Mouse (Mus musculus): ENCODE results near the gene Pgm2. TPM values are rescaled to one million over a fixed set of nuclear protein-coding genes. Genes with fewer than 3 reads are reported as not detected.

Gene Pgm2
- polyA plus RNA-seq, 1 experiment from 2014 or later, result 39.9 TPM

GRCm38 (mm10) chr5:64114210-64114609 lies 21.5 kb downstream of the Pgm2 start:
- peaks cover 4% of the 10 kb centered on the region; the same call in 1 of the 2 replicates for H3K9me3 ChIP-seq (ENCODE audit: low read depth, low read length)
- no peak for TF ChIP-seq CTCF (IDR thresholded peaks at IDR 0.05; ENCODE audit: low read depth)
- ATAC-seq (ENCODE audit: insufficient read depth) (no peak), DNase-seq (no peak)
- no peak overlapping the region for H3K4me2 ChIP-seq
- H3K27ac ChIP-seq (ENCODE audit: low read depth), result no peak overlapping the region
- no peak overlapping the region for H3K9ac ChIP-seq
- no peak overlapping the region for H3K4me3 ChIP-seq (ENCODE audit: low read depth, low read length)
- no peaks in the 10 kb centered on the region for H3K27me3 ChIP-seq (ENCODE audit: insufficient read depth, low read length)
- no peaks in the 10 kb centered on the region for H3K4me1 ChIP-seq (ENCODE audit: insufficient read depth)
- 91% methylated on average over 6 of the region's 6 CpGs for WGBS
- H3K36me3 ChIP-seq (ENCODE audit: insufficient read depth), result peaks cover 63% of the 10 kb centered on the region

- WGBS, result 77% methylated on average over 1 of the region's 1 CpGs
These were observed 24.4 kb downstream of the Pgm2 start for GRCm38 (mm10) chr5:64117191-64117590.

GRCm38 (mm10) chr5:64125783-64126182 lies 33.0 kb downstream of the Pgm2 start:
- DNase-seq, result no peak

More at GRCm38 (mm10) chr5:64117191-64117590, 24.4 kb downstream of the Pgm2 start:
- H3K9ac ChIP-seq, result no peak overlapping the region
- H3K27me3 ChIP-seq (ENCODE audit: insufficient read depth, low read length), result no peaks in the 10 kb centered on the region
- TF ChIP-seq CTCF (IDR thresholded peaks at IDR 0.05; ENCODE audit: low read depth), result no peak
- peaks cover 48% of the 10 kb centered on the region for H3K36me3 ChIP-seq (ENCODE audit: insufficient read depth)
- H3K27ac ChIP-seq (ENCODE audit: low read depth), result no peak overlapping the region
- no peak overlapping the region for H3K4me2 ChIP-seq
- no peak overlapping the region for H3K4me3 ChIP-seq (ENCODE audit: low read depth, low read length)
- H3K4me1 ChIP-seq (ENCODE audit: insufficient read depth), result no peaks in the 10 kb centered on the region
- H3K9me3 ChIP-seq (ENCODE audit: low read depth, low read length), result peaks cover 4% of the 10 kb centered on the region; the same call in 1 of the 2 replicates
- DNase-seq, result no peak
- no peak for ATAC-seq (ENCODE audit: insufficient read depth)

GRCm38 (mm10) chr5:64131550-64131949 lies 38.8 kb downstream of the Pgm2 start:
- H3K27ac ChIP-seq (ENCODE audit: low read depth), result no peak overlapping the region
- 70% methylated on average over 5 of the region's 5 CpGs for WGBS
- H3K9ac ChIP-seq, result no peak overlapping the region
- no peak for DNase-seq
- H3K4me2 ChIP-seq, result no peak overlapping the region
- TF ChIP-seq CTCF (IDR thresholded peaks at IDR 0.05; ENCODE audit: low read depth), result no peak
- peaks cover 10% of the 10 kb centered on the region for H3K36me3 ChIP-seq (ENCODE audit: insufficient read depth)
- H3K4me3 ChIP-seq (ENCODE audit: low read depth, low read length), result no peak overlapping the region
- no peaks in the 10 kb centered on the region for H3K9me3 ChIP-seq (ENCODE audit: low read depth, low read length)
- no peak for ATAC-seq (ENCODE audit: insufficient read depth)
- no peaks in the 10 kb centered on the region for H3K4me1 ChIP-seq (ENCODE audit: insufficient read depth)
- no peaks in the 10 kb centered on the region for H3K27me3 ChIP-seq (ENCODE audit: insufficient read depth, low read length)

More at GRCm38 (mm10) chr5:64125783-64126182, 33.0 kb downstream of the Pgm2 start:
- Histone ChIP-seq H3K4me3 (ENCODE audit: low read depth, low read length) (no peak overlapping the region), H3K36me3 (ENCODE audit: insufficient read depth) (peaks cover 12% of the 10 kb centered on the region), H3K27me3 (ENCODE audit: insufficient read depth, low read length) (no peaks in the 10 kb centered on the region), H3K4me2 (no peak overlapping the region), H3K9me3 (ENCODE audit: low read depth, low read length) (no peaks in the 10 kb centered on the region), H3K9ac (no peak overlapping the region), H3K4me1 (ENCODE audit: insufficient read depth) (no peaks in the 10 kb centered on the region), H3K27ac (ENCODE audit: low read depth) (no peak overlapping the region)
- WGBS, result 72% methylated on average over 5 of the region's 5 CpGs
- no peak for TF ChIP-seq CTCF (IDR thresholded peaks at IDR 0.05; ENCODE audit: low read depth)
- no peak for ATAC-seq (ENCODE audit: insufficient read depth)

- Histone ChIP-seq H3K36me3 (ENCODE audit: insufficient read depth) (peaks cover under 1% of the 10 kb centered on the region; the same call in 1 of the 2 replicates), H3K9me3 (ENCODE audit: low read depth, low read length) (no peaks in the 10 kb centered on the region), H3K27me3 (ENCODE audit: insufficient read depth, low read length) (no peaks in the 10 kb centered on the region), H3K9ac (no peak overlapping the region), H3K4me1 (ENCODE audit: insufficient read depth) (no peaks in the 10 kb centered on the region), H3K27ac (ENCODE audit: low read depth) (no peak overlapping the region), H3K4me3 (ENCODE audit: low read depth, low read length) (no peak overlapping the region), H3K4me2 (no peak overlapping the region)
- 89% methylated on average over 4 of the region's 4 CpGs for WGBS
- no peak for TF ChIP-seq CTCF (IDR thresholded peaks at IDR 0.05; ENCODE audit: low read depth)
- DNase-seq, result no peak
- no peak for ATAC-seq (ENCODE audit: insufficient read depth)
These were observed 41.2 kb downstream of the Pgm2 start for GRCm38 (mm10) chr5:64133901-64134300.

- peak; percentile 55 for DNase-seq
- H3K9ac ChIP-seq, result no peak overlapping the region
- no peaks in the 10 kb centered on the region for H3K4me1 ChIP-seq (ENCODE audit: insufficient read depth)
- WGBS, result 75% methylated on average over 5 of the region's 5 CpGs
- no peaks in the 10 kb centered on the region for H3K36me3 ChIP-seq (ENCODE audit: insufficient read depth)
- no peaks in the 10 kb centered on the region for H3K9me3 ChIP-seq (ENCODE audit: low read depth, low read length)
- no peak overlapping the region for H3K4me3 ChIP-seq (ENCODE audit: low read depth, low read length)
- TF ChIP-seq CTCF (IDR thresholded peaks at IDR 0.05; ENCODE audit: low read depth), result peak; percentile 69
- no peak overlapping the region for H3K4me2 ChIP-seq
- H3K27ac ChIP-seq (ENCODE audit: low read depth), result no peak overlapping the region
- ATAC-seq (ENCODE audit: insufficient read depth), result no peak
- H3K27me3 ChIP-seq (ENCODE audit: insufficient read depth, low read length), result no peaks in the 10 kb centered on the region
These were observed 43.6 kb downstream of the Pgm2 start for GRCm38 (mm10) chr5:64136325-64136724.

GRCm38 (mm10) chr5:64140202-64140601 lies 47.5 kb downstream of the Pgm2 start:
- Histone ChIP-seq H3K4me3 (ENCODE audit: low read depth, low read length) (no peak overlapping the region), H3K36me3 (ENCODE audit: insufficient read depth) (no peaks in the 10 kb centered on the region), H3K9ac (no peak overlapping the region), H3K4me2 (no peak overlapping the region), H3K27me3 (ENCODE audit: insufficient read depth, low read length) (no peaks in the 10 kb centered on the region), H3K4me1 (ENCODE audit: insufficient read depth) (no peaks in the 10 kb centered on the region), H3K9me3 (ENCODE audit: low read depth, low read length) (no peaks in the 10 kb centered on the region), H3K27ac (ENCODE audit: low read depth) (no peak overlapping the region)
- DNase-seq (no peak), ATAC-seq (ENCODE audit: insufficient read depth) (no peak)
- no peak for TF ChIP-seq CTCF (IDR thresholded peaks at IDR 0.05; ENCODE audit: low read depth)
- 67% methylated on average over 3 of the region's 3 CpGs for WGBS

- WGBS, result 75% methylated on average over 5 of the region's 5 CpGs
- Histone ChIP-seq H3K4me2 (no peak overlapping the region), H3K27ac (ENCODE audit: low read depth) (no peak overlapping the region), H3K27me3 (ENCODE audit: insufficient read depth, low read length) (no peaks in the 10 kb centered on the region), H3K9ac (no peak overlapping the region), H3K9me3 (ENCODE audit: low read depth, low read length) (no peaks in the 10 kb centered on the region), H3K36me3 (ENCODE audit: insufficient read depth) (no peaks in the 10 kb centered on the region), H3K4me1 (ENCODE audit: insufficient read depth) (no peaks in the 10 kb centered on the region), H3K4me3 (ENCODE audit: low read depth, low read length) (no peak overlapping the region)
- DNase-seq (no peak), ATAC-seq (ENCODE audit: insufficient read depth) (no peak)
- TF ChIP-seq CTCF (IDR thresholded peaks at IDR 0.05; ENCODE audit: low read depth), result no peak
These were observed 51.6 kb downstream of the Pgm2 start for GRCm38 (mm10) chr5:64144315-64144714.
